Mouse (Mus musculus) G1E (cell line): ENCODE measurements around the gene Ipo11.

Experiments
- POLR2AphosphoS5 ChIP-seq: IDR thresholded peaks from 2 replicates; pipeline ENCODE4 v1.6.1; 2012; ENCODE audit warnings: low read depth, low read length, inconsistent platforms; ENCODE audit not compliant: insufficient replicate concordance
- TAL1 ChIP-seq: conservative IDR thresholded peaks from 2 replicates; pipeline ENCODE4 v1.6.1; 2012; ENCODE audit warnings: low read depth, low read length, inconsistent platforms, mixed read lengths

DNA sequence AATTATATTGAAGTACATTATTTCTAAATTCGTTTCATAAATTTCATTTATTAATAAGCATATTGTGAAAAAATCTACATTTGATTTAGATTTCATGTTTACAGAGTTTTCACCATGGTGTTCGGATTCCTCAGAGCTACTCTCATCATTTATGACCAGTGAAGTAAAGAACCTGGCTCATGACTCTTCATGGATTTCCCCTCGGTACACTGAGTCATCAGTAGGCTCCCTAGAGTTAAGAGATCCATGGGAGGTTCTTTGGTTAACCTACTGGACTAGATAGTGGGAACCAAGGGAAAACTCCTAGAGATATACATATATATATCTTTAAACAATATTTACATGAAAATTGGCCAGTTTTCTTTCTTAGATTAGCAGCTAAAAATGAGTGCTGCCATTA is 23.8 kb upstream of the Ipo11 start:
- TF ChIP-seq TAL1 (no peak), POLR2AphosphoS5 (no peak)
